Mouse (Mus musculus) cerebellum, adult 2 months (tissue): ENCODE measurements around the gene Gm16503. TPM values are rescaled to one million over a fixed set of nuclear protein-coding genes. Genes with fewer than 3 reads are reported as not detected.
"Not testable (repeated sequence)": the region's sequence is repeated elsewhere in the genome, so short reads cannot be mapped to it uniquely, and the experiment has no call there.

Experiments
- DNase-seq, 2 experiments: peaks; one replicate each; pipeline ENCODE4 v3.0.0; 2021
- H3K27ac ChIP-seq: fragments of 200-500 bp; 2 replicates; pipeline ENCODE4 v1.5.1; 2012; ENCODE audit warnings: low read length, control low read depth, inconsistent platforms; ENCODE audit not compliant: insufficient read depth
- H3K27me3 ChIP-seq: fragments of 200-500 bp; 2 replicates; pipeline ENCODE4 v1.6.1; 2012; ENCODE audit warnings: inconsistent platforms, mild to moderate bottlenecking, low read length, moderate library complexity; ENCODE audit not compliant: control insufficient read depth, insufficient read depth
- H3K4me1 ChIP-seq: fragments of 200-500 bp; 2 replicates; pipeline ENCODE4 v1.6.1; 2011; ENCODE audit warnings: low read length; ENCODE audit not compliant: control insufficient read depth, insufficient read depth
- H3K4me3 ChIP-seq: fragments of 200-500 bp; replicated peaks from 2 replicates; pipeline ENCODE3; 2011; ENCODE audit warnings: mild to moderate bottlenecking, low read depth, low read length, control low read depth; ENCODE audit not compliant: insufficient read depth
- CTCF ChIP-seq: fragments of 200-500 bp; IDR thresholded peaks from 2 replicates; pipeline ENCODE4 v1.5.1; 2011; ENCODE audit warnings: low read depth, mild to moderate bottlenecking, control low read depth, low read length, moderate library complexity, borderline replicate concordance; ENCODE audit not compliant: insufficient read depth
- POLR2A ChIP-seq: fragments of 200-500 bp; IDR thresholded peaks from 2 replicates; pipeline ENCODE4 v1.6.1; 2011; ENCODE audit warnings: low read length, control low read depth, borderline replicate concordance; ENCODE audit not compliant: insufficient read depth
- whole genome bisulfite sequencing: fragments of 180-500 bp; shearing (Covaris S2); methylation state at CpG from one replicate; pipeline ENCODE4 v1.1.7; 2018; 5-methylcytosine and 5-hydroxymethylcytosine counted together
- polyA plus RNA-seq: library from polyadenylated mRNA; depleted of rRNA; stranded (reverse); fragments of >200 nt; gene quantifications from 2 replicates; pipeline ENCODE4 v1.2.3, GENCODE M21; 2012

Gm16503 gene
- polyA plus RNA-seq, 1 experiment = 0.47 TPM

GRCm38 (mm10) chr4:147537702-147538101, 2.3 kb upstream of the Gm16503 start:
- Histone ChIP-seq H3K27ac (no peak overlapping the region), H3K27me3 (no peaks in the 10 kb centered on the region), H3K4me1 (no peaks in the 10 kb centered on the region), H3K4me3 (no peak overlapping the region)
- no peak for DNase-seq
- TF ChIP-seq CTCF = no peak
- 73% methylated on average over 2 of the region's 2 CpGs for WGBS

GRCm38 (mm10) chr4:147541105-147541504, 1.1 kb downstream of the Gm16503 start:
- no peak for DNase-seq
- Histone ChIP-seq H3K27ac (no peak overlapping the region), H3K4me3 (no peak overlapping the region), H3K27me3 (no peaks in the 10 kb centered on the region), H3K4me1 (no peaks in the 10 kb centered on the region)
- TF ChIP-seq POLR2A (no peak), CTCF (no peak)

DNA sequence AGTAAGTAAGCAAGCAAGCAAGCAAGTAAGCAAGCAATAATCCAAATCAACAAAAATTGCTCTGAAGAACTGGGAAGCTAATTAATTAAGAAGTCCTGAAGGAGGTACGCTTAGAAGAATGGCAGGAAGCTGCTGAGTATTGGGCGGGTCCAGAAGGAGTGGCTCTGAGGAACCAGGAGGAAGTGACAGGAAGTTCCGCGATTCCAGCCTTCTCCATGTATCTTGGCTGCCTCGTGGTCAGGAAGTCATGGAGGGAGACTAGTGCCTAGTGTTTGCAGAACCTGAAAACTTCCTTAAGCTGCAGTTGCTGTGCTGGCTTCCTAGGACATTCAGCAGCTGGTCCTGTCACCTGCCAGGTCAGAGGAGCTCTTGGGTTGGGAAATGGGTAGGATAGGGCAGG, 13.1 kb downstream of the Gm16503 start, which contains the start of gene Zfp985:
Zfp985 (plus strand) TSS at position 207 of the 400 bp plus-strand sequence.
- H3K4me3 ChIP-seq, DNase-seq, H3K27ac ChIP-seq, H3K4me1 ChIP-seq, H3K27me3 ChIP-seq: not testable (repeated sequence)
- 72% methylated on average over 5 of the region's 5 CpGs for WGBS

DNA sequence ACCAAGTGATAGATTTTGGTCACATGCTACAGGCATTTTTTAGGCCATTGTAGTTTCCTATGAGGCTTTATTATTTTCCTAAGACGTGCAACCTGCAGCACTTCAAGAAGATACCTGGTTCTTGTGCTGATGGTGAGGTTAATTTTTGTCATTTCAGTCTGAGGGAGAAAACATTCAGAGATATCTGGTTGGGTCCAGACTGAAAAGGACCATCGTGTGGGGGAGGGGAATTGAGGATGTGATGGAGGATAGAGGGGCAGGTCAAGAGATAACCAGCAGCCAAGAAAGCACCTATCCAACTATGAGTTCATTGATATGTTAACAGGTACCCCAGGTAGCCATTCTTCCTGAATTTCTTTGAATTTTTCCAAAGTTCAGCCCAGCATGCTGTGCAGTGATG, 14.3 kb downstream of the Gm16503 start:
- H3K27me3 ChIP-seq, H3K27ac ChIP-seq, DNase-seq, H3K4me1 ChIP-seq, H3K4me3 ChIP-seq: not testable (repeated sequence)
- WGBS = 58% methylated on average over 2 of the region's 2 CpGs

- WGBS = 30% methylated on average over 1 of the region's 1 CpGs
- H3K4me1 ChIP-seq, H3K27ac ChIP-seq, H3K27me3 ChIP-seq, DNase-seq, H3K4me3 ChIP-seq: not testable (repeated sequence)
Measured at GRCm38 (mm10) chr4:147556921-147557320, 16.9 kb downstream of the Gm16503 start.

DNA sequence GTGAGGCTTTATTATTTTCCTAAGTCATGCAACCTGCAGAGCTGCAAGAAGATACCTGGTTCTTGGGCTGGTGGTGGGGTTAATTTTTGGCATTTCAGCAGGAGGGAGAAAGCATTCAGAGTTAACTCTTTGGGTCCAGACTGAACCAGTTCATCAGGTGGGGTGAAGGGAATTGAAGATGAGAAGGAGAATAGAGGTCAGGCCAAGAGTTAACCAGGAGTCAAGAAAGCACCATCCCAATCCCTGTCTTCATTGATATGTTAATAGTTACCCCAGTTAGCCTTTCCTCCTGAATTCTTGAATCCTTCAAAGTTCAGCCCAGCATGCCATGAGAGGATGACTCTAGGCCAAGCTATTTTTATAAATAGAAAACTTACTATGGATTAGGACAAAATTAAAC, 18.0 kb downstream of the Gm16503 start:
- H3K27me3 ChIP-seq, DNase-seq, H3K4me3 ChIP-seq, H3K4me1 ChIP-seq, H3K27ac ChIP-seq: not testable (repeated sequence)

GRCm38 (mm10) chr4:147559096-147559495, 19.1 kb downstream of the Gm16503 start:
- not testable (repeated sequence) for H3K4me3 ChIP-seq, H3K4me1 ChIP-seq, DNase-seq, H3K27ac ChIP-seq, H3K27me3 ChIP-seq
- 23% methylated on average over 1 of the region's 1 CpGs for WGBS

GRCm38 (mm10) chr4:147565426-147566220, 25.6 kb downstream of the Gm16503 start:
- 64% methylated on average over 6 of the region's 6 CpGs for WGBS
- no peaks in the 10 kb centered on the region for H3K4me1 ChIP-seq
- H3K27ac ChIP-seq = no peak overlapping the region
- DNase-seq = no peak
- no peak overlapping the region for H3K4me3 ChIP-seq
- H3K27me3 ChIP-seq = no peaks in the 10 kb centered on the region
- TF ChIP-seq CTCF (no peak), POLR2A (no peak)

GRCm38 (mm10) chr4:147571156-147571555, 31.1 kb downstream of the Gm16503 start:
- not testable (repeated sequence) for H3K27ac ChIP-seq, H3K27me3 ChIP-seq, DNase-seq, H3K4me1 ChIP-seq, H3K4me3 ChIP-seq
- WGBS = 81% methylated on average over 8 of the region's 8 CpGs

GRCm38 (mm10) chr4:147579371-147579770, 39.4 kb downstream of the Gm16503 start:
- not testable (repeated sequence) for H3K27me3 ChIP-seq, H3K4me1 ChIP-seq, H3K27ac ChIP-seq, H3K4me3 ChIP-seq, DNase-seq
- 92% methylated on average over 4 of the region's 4 CpGs for WGBS
